Mouse (Mus musculus): ENCODE measurements at regions not wholly inside any gene's neighbourhood (a gene's known extent, or its start where the extent isn't known, plus 50 kb on each side); places are given as distances from the start of the nearest gene placed in this dataset.

GRCm38 (mm10) chr1:195312426-195312825 lies 135.9 kb upstream of the Cr2 start:
- peak; percentile 50 for DNase-seq

DNA sequence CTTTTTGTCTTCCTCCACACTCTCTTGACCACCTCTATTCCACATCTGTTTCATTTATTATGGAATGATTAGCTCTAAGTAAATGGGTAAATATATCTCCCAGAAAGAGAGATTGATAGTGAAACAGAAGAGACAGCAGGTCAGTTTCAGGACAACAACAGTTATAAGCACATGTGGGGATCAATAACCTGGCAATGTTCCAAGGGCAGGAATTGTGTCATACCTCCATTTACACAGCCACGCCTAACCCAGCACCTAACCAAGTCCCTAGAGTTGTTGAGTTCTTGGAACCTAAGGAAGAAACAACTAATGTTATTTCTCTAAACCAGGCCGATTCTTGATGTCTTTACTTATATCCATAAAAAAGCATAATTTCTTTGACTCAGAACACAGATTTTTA lies 108.6 kb upstream of the Cr2 start:
- no peak for DNase-seq

- peak; percentile 99 for DNase-seq
These were observed 65.0 kb upstream of the Cr2 start for GRCm38 (mm10) chr1:195241496-195241895.

- peak; percentile 64 for DNase-seq
These were observed 56.1 kb upstream of the Cr2 start for GRCm38 (mm10) chr1:195232658-195233057.

- DNase-seq, result no peak
These were observed 50.5 kb upstream of the Cr2 start for GRCm38 (mm10) chr1:195227007-195227406.
